Mouse (Mus musculus) small intestine, adult 2 months (tissue): ENCODE results near the gene Cltb.

Experiments
- CTCF ChIP-seq: fragments of 200-500 bp; IDR thresholded peaks from 2 replicates; pipeline ENCODE4 v1.5.1; 2012; ENCODE audit warnings: low read depth, mild to moderate bottlenecking, control low read depth, inconsistent platforms, low read length, moderate library complexity, mixed read lengths; ENCODE audit not compliant: insufficient replicate concordance, insufficient read length; ENCODE audit errors: extremely low read depth
- POLR2A ChIP-seq: fragments of 200-500 bp; IDR thresholded peaks from 2 replicates; pipeline ENCODE4 v1.6.1; 2012; ENCODE audit warnings: low read depth, mild to moderate bottlenecking, control low read depth, inconsistent platforms, low read length, moderate library complexity

- TF ChIP-seq CTCF (no peak), POLR2A (no peak)
Observed at GRCm38 (mm10) chr13:54585831-54586230, 25.3 kb downstream of the Cltb start.
